In genomic region chr4:84632832-84633789, GRCm38 (mm10) we compare ENCODE assay signal across 16 mouse cellular contexts. TPM values are rescaled to one million over a fixed set of nuclear protein-coding genes. Genes with fewer than 3 reads are reported as not detected.
DNase-seq lines count a peak whose midpoint lies in the region; ATAC-seq and TF ChIP-seq lines count a peak whose summit lies in the region.
"Had no signal": no experiment of that assay in that cellular context is flagged by ENCODE, and none has a peak within 500 bp of the region (broad histone marks: within the 10 kb centered on the region; RNA-seq: fewer than 3 reads in every experiment).

No protein-coding gene starts in this region.

- peak; percentile 72 for ATAC-seq in lung, embryonic 16.5 days (ENCODE audit: low read depth)
- ATAC-seq in embryonic facial prominence, embryonic 11.5 days (replicated peaks; ENCODE audit: insufficient number of reproducible peaks, low FRiP score, low TSS enrichment, low read depth), result no peak
- ATAC-seq in forebrain, postnatal 0 days, result peak; percentile 80
- ATAC-seq: hindbrain, embryonic 16.5 days had no signal

- no peaks in the 10 kb centered on the region for H3K36me3 ChIP-seq in lung, embryonic 16.5 days (ENCODE audit: control insufficient read depth, insufficient read depth, low read length)
- H3K36me3 ChIP-seq in embryonic facial prominence, embryonic 11.5 days (replicated peaks; ENCODE audit: control insufficient read depth, insufficient read depth, low read depth, low read length), result no peaks in the 10 kb centered on the region
- H3K36me3 ChIP-seq in forebrain, postnatal 0 days (ENCODE audit: insufficient read depth), result no peaks in the 10 kb centered on the region
- no peaks in the 10 kb centered on the region for H3K36me3 ChIP-seq in heart, adult 2 months (ENCODE audit: control insufficient read depth, insufficient read depth, low read length)
- H3K36me3 ChIP-seq: G1E; midbrain, embryonic 10.5 days; neural tube, embryonic 15.5 days had no signal

- no peak overlapping the region for H3K4me3 ChIP-seq in lung, embryonic 16.5 days (ENCODE audit: low read length)
- H3K4me3 ChIP-seq in embryonic facial prominence, embryonic 11.5 days (ENCODE audit: low read depth, low read length), result no peak overlapping the region
- H3K4me3 ChIP-seq in forebrain, postnatal 0 days (ENCODE audit: low read depth, low read length), result no peak overlapping the region
- no peak overlapping the region for H3K4me3 ChIP-seq in heart, adult 2 months
- H3K4me3 ChIP-seq: midbrain, embryonic 10.5 days; neural tube, embryonic 15.5 days had no signal

- DNase-seq in lung, postnatal 14 days, result no peak
- DNase-seq in embryonic facial prominence, embryonic 11.5 days (ENCODE audit: low spot score), result peak; percentile 49
- DNase-seq in forebrain, postnatal 0 days, result peak; percentile 53
- peak; percentile 27 for DNase-seq in lung, postnatal 36 days
- DNase-seq in heart, adult 2 months, result no peak
- no peak for DNase-seq in thymus, postnatal 25 days
- DNase-seq in adrenal gland, postnatal 10 days, result no peak
- DNase-seq: adrenal gland, postnatal 36 days; cerebellum, adult 11-12 months had no signal

- no peak for TF ChIP-seq EP300 in heart, adult 2 months (IDR thresholded peaks at IDR 0.05; ENCODE audit: insufficient read depth, low read depth, low read length)

- 26% methylated on average over 12 of the region's 12 CpGs for WGBS in lung, embryonic 16.5 days
- 42% methylated on average over 12 of the region's 12 CpGs for WGBS in embryonic facial prominence, embryonic 11.5 days
- 64% methylated on average over 12 of the region's 12 CpGs for WGBS in forebrain, postnatal 0 days
- WGBS in heart, adult 2 months, result 74% methylated on average over 12 of the region's 12 CpGs

- H3K79me2 ChIP-seq in heart, adult 2 months (replicated peaks; ENCODE audit: control insufficient read depth, insufficient read depth, low read length), result no peaks in the 10 kb centered on the region

- peaks cover 12% of the 10 kb centered on the region for H3K4me1 ChIP-seq in lung, embryonic 16.5 days (replicated peaks; ENCODE audit: control insufficient read depth, insufficient read depth, low read length)
- peaks cover 6% of the 10 kb centered on the region for H3K4me1 ChIP-seq in embryonic facial prominence, embryonic 11.5 days (ENCODE audit: control insufficient read depth, insufficient read depth, low read length)
- peaks cover 5% of the 10 kb centered on the region; the same call in 1 of the 2 replicates for H3K4me1 ChIP-seq in forebrain, postnatal 0 days (ENCODE audit: insufficient read depth)
- H3K4me1 ChIP-seq in heart, adult 2 months (ENCODE audit: control insufficient read depth, insufficient read depth, low read length), result no peaks in the 10 kb centered on the region

- TF ChIP-seq CTCF in forebrain, postnatal 0 days (IDR thresholded peaks at IDR 0.05; ENCODE audit: low read depth), result no peak
- no peak for TF ChIP-seq CTCF in heart, adult 2 months (IDR thresholded peaks at IDR 0.05)

- TF ChIP-seq POLR2A in heart, adult 2 months (IDR thresholded peaks at IDR 0.05; ENCODE audit: insufficient read depth, low read depth, low read length), result no peak

- H3K9me3 ChIP-seq in lung, embryonic 16.5 days (ENCODE audit: control insufficient read depth, low read length), result no peaks in the 10 kb centered on the region
- no peaks in the 10 kb centered on the region for H3K9me3 ChIP-seq in embryonic facial prominence, embryonic 11.5 days (replicated peaks; ENCODE audit: control insufficient read depth, low read length)
- H3K9me3 ChIP-seq in forebrain, postnatal 0 days (ENCODE audit: low read length), result no peaks in the 10 kb centered on the region
- H3K9me3 ChIP-seq: midbrain, embryonic 10.5 days; neural tube, embryonic 15.5 days had no signal

- no peaks in the 10 kb centered on the region for H3K27me3 ChIP-seq in lung, embryonic 16.5 days (ENCODE audit: control insufficient read depth, insufficient read depth, low read depth, low read length)
- H3K27me3 ChIP-seq in embryonic facial prominence, embryonic 11.5 days (ENCODE audit: control insufficient read depth, insufficient read depth, low read length), result no peaks in the 10 kb centered on the region
- peaks cover 9% of the 10 kb centered on the region; the same call in 1 of the 2 replicates for H3K27me3 ChIP-seq in forebrain, postnatal 0 days (ENCODE audit: insufficient read depth, low read length)
- H3K27me3 ChIP-seq in heart, adult 2 months (ENCODE audit: control insufficient read depth, insufficient read depth, low read length), result no peaks in the 10 kb centered on the region
- H3K27me3 ChIP-seq: neural tube, embryonic 15.5 days had no signal

- 0 out of 2 replicates have a peak overlapping the region, but pooled peaks have one; percentile 7 for H3K9ac ChIP-seq in lung, embryonic 16.5 days (ENCODE audit: low read length)
- 0 out of 2 replicates have a peak overlapping the region, but pooled peaks have one; percentile 15 for H3K9ac ChIP-seq in embryonic facial prominence, embryonic 11.5 days (replicated peaks; ENCODE audit: low read length)
- no peak overlapping the region for H3K9ac ChIP-seq in forebrain, postnatal 0 days
- H3K9ac ChIP-seq in heart, adult 2 months (ENCODE audit: low read depth, low read length), result no peak overlapping the region
- H3K9ac ChIP-seq: neural tube, embryonic 15.5 days had no signal

- H3K4me2 ChIP-seq in lung, embryonic 16.5 days (ENCODE audit: low read depth, low read length), result no peak overlapping the region
- H3K4me2 ChIP-seq in embryonic facial prominence, embryonic 11.5 days (ENCODE audit: low read depth, low read length), result no peak overlapping the region
- H3K4me2 ChIP-seq in forebrain, postnatal 0 days (ENCODE audit: low read depth), result no peak overlapping the region
- H3K4me2 ChIP-seq: neural tube, embryonic 15.5 days had no signal

- peak overlapping the region; percentile 67 for H3K27ac ChIP-seq in lung, embryonic 16.5 days (ENCODE audit: low read length)
- H3K27ac ChIP-seq in embryonic facial prominence, embryonic 11.5 days (replicated peaks; ENCODE audit: low read depth, low read length), result no peak overlapping the region
- H3K27ac ChIP-seq in forebrain, postnatal 0 days (ENCODE audit: low read depth, low read length), result no peak overlapping the region
- H3K27ac ChIP-seq in heart, adult 2 months, result no peak overlapping the region
- H3K27ac ChIP-seq: midbrain, embryonic 10.5 days; neural tube, embryonic 15.5 days had no signal

- intact Hi-C loops in heart, adult 2 months (cut with DNase I), result no loop called here

RNA-seq across cellular contexts. Expression of gene Bnc2, which starts 42.0 kb away (rescaled TPM):
- polyA plus RNA-seq in lung, embryonic 16.5 days (2015; fragmentation: Nextera tagmentation; extraction: Ambion mirVana), result 3.4 and 3.7 TPM in 2 replicates
- polyA plus RNA-seq in embryonic facial prominence, embryonic 11.5 days (2014; fragmentation: Nextera tagmentation; extraction: Ambion mirVana), result 21.5 and 22.2 TPM in 2 replicates
- total RNA-seq in forebrain, postnatal 0 days (2014; rRNA removed), result 4.2 and 11.6 TPM in 2 replicates
- 1.7 and 2.0 TPM in 2 replicates for polyA plus RNA-seq in forebrain, postnatal 0 days (2015; fragmentation: Nextera tagmentation; extraction: Ambion mirVana)
- 1 to 10 TPM; 2.6 to 3.0 TPM for total RNA-seq in heart, adult 2 months (2021)
- polyA plus RNA-seq in heart, adult 2 months (2012; rRNA removed), result 1.3 and 1.6 TPM in 2 replicates
- total RNA-seq in adrenal gland, postnatal 10 days (2021), result 1 to 10 TPM; 8.2 to 9.7 TPM
- total RNA-seq: common myeloid progenitor, adult 5-6 weeks; granulocyte monocyte progenitor cell, adult 5-6 weeks had no signal
- polyA plus RNA-seq: G1E had no signal

Comparison
In these comparisons a context has a peak if more than half of its experiments do, and no peak if none do; other contexts are left out.
1. DNase-seq: peak in embryonic facial prominence, embryonic 11.5 days (single experiment), forebrain, postnatal 0 days (single experiment) and lung, postnatal 36 days (single experiment); none in lung, postnatal 14 days (single experiment), heart, adult 2 months (0 of 2), thymus, postnatal 25 days (single experiment) and adrenal gland, postnatal 10 days (single experiment).
2. H3K9ac ChIP-seq: peak in lung, embryonic 16.5 days (single experiment) and embryonic facial prominence, embryonic 11.5 days (single experiment); none in forebrain, postnatal 0 days (single experiment) and heart, adult 2 months (single experiment).